Mouse (Mus musculus) CH12.LX (cell line): Measurements from ENCODE around the gene Tnnc1. TPM values are rescaled to one million over a fixed set of nuclear protein-coding genes. Genes with fewer than 3 reads are reported as not detected.
A peak's percentile ranks its signal among the peaks of the same experiment; 100 is the strongest.

Source experiments
- DNase-seq: peaks from one replicate; pipeline ENCODE4 v3.0.0-alpha.2; 2013; ENCODE audit errors: extremely low read depth
- H3K27ac ChIP-seq: 2 replicates; pipeline ENCODE4 v1.5.1; 2012; ENCODE audit warnings: low read depth, mild to moderate bottlenecking, control low read depth, moderate library complexity; ENCODE audit not compliant: insufficient read depth
- H3K27me3 ChIP-seq: replicated peaks from 2 replicates; pipeline ENCODE3; 2012; ENCODE audit warnings: inconsistent platforms
- H3K36me3 ChIP-seq, 2 experiments: replicated peaks in 1 of 2; 2 replicates each; pipeline versions ENCODE3 to v1.6.1; 2012; ENCODE audit warnings: inconsistent platforms in 1 of 2, low read length in 1 of 2, mild to moderate bottlenecking in 1 of 2, mixed read lengths in 1 of 2, moderate library complexity in 1 of 2; ENCODE audit not compliant: control insufficient read depth in 1 of 2, insufficient read depth in 1 of 2
- H3K4me1 ChIP-seq, 2 experiments: 2 replicates each; pipeline ENCODE4 v1.6.1; 2012; ENCODE audit warnings: inconsistent platforms in 1 of 2, moderate library complexity in 1 of 2; ENCODE audit not compliant: insufficient read depth in 2 of 2, control insufficient read depth in 1 of 2
- H3K4me2 ChIP-seq: 2 replicates; pipeline ENCODE4 v1.6.1; 2012; ENCODE audit warnings: low read depth, mild to moderate bottlenecking, control low read depth; ENCODE audit not compliant: poor library complexity, insufficient read depth, severe bottlenecking
- H3K4me3 ChIP-seq, 3 experiments: fragments of 150-350 bp in 1 of 3; sonication (generic) in 1 of 3; replicated peaks in 1 of 3; 2 replicates each; pipeline versions ENCODE3 to v1.5.1; 2011 to 2012; ENCODE audit warnings: low read depth in 2 of 3, low read length in 2 of 3, mild to moderate bottlenecking in 2 of 3, moderate library complexity in 2 of 3, control low read depth in 1 of 3, improper control_type of control experiment in 1 of 3, inconsistent platforms in 1 of 3, mixed read lengths in 1 of 3; ENCODE audit not compliant: poor library complexity in 1 of 3
- H3K79me2 ChIP-seq: replicated peaks from 2 replicates; pipeline ENCODE4 v1.6.1; 2012; ENCODE audit warnings: mild to moderate bottlenecking, moderate library complexity; ENCODE audit not compliant: control insufficient read depth, poor library complexity, insufficient read depth, severe bottlenecking; ENCODE audit errors: extremely low read depth
- H3K9ac ChIP-seq: 2 replicates; pipeline ENCODE4 v1.6.1; 2012; ENCODE audit warnings: low read depth, mild to moderate bottlenecking, control low read depth, moderate library complexity; ENCODE audit not compliant: insufficient read depth
- H3K9me3 ChIP-seq: replicated peaks from 2 replicates; pipeline ENCODE3; 2012; ENCODE audit warnings: low read length, inconsistent platforms, mixed read lengths
- BHLHE40 ChIP-seq: IDR thresholded peaks from 2 replicates; pipeline ENCODE4 v1.6.1; 2011; ENCODE audit warnings: mild to moderate bottlenecking, low read depth, low read length, improper control_type of control experiment
- CHD2 ChIP-seq: IDR thresholded peaks from 2 replicates; pipeline ENCODE4 v1.6.1; 2011; ENCODE audit warnings: low read length, improper control_type of control experiment
- E2F4 ChIP-seq: IDR thresholded peaks from 2 replicates; pipeline ENCODE4 v1.6.1; 2011; ENCODE audit warnings: low read depth, low read length, improper control_type of control experiment; ENCODE audit not compliant: insufficient replicate concordance
- ELF1 ChIP-seq: IDR thresholded peaks from 2 replicates; pipeline ENCODE4 v1.6.1; 2014; ENCODE audit warnings: low read depth, mild to moderate bottlenecking, inconsistent platforms, low read length, improper control_type of control experiment
- EP300 ChIP-seq: IDR thresholded peaks from 2 replicates; pipeline ENCODE4 v1.6.1; 2011; ENCODE audit warnings: low read length, improper control_type of control experiment
- GABPA ChIP-seq: IDR thresholded peaks from 2 replicates; pipeline ENCODE4 v1.6.1; 2012; ENCODE audit warnings: low read depth, low read length, improper control_type of control experiment, inconsistent platforms; ENCODE audit not compliant: insufficient replicate concordance
- JUND ChIP-seq: conservative IDR thresholded peaks from 2 replicates; pipeline ENCODE4 v1.6.1; 2011; ENCODE audit warnings: low read depth, low read length, improper control_type of control experiment
- MAFK ChIP-seq: IDR thresholded peaks from 2 replicates; pipeline ENCODE4 v1.6.1; 2011; ENCODE audit warnings: low read length, improper control_type of control experiment; ENCODE audit not compliant: insufficient replicate concordance
- MEF2A ChIP-seq: IDR thresholded peaks from 2 replicates; pipeline ENCODE4 v1.6.1; 2014; ENCODE audit warnings: low read depth, mild to moderate bottlenecking, inconsistent platforms, low read length, improper control_type of control experiment, borderline replicate concordance
- MXI1 ChIP-seq: IDR thresholded peaks from 2 replicates; pipeline ENCODE4 v1.6.1; 2011; ENCODE audit warnings: mild to moderate bottlenecking, low read depth, low read length, improper control_type of control experiment
- NELFE ChIP-seq: IDR thresholded peaks from 2 replicates; pipeline ENCODE4 v1.6.1; 2011; ENCODE audit warnings: low read depth, low read length, improper control_type of control experiment
- NRF1 ChIP-seq: IDR thresholded peaks from 2 replicates; pipeline ENCODE4 v1.6.1; 2014; ENCODE audit warnings: low read depth, mild to moderate bottlenecking, inconsistent platforms, low read length, improper control_type of control experiment, moderate library complexity
- POLR2A ChIP-seq: IDR thresholded peaks from 2 replicates; pipeline ENCODE4 v1.6.1; 2011; ENCODE audit warnings: low read depth, mild to moderate bottlenecking, improper control_type of control experiment, low read length
- POLR2AphosphoS2 ChIP-seq: IDR thresholded peaks from 2 replicates; pipeline ENCODE4 v1.6.1; 2011; ENCODE audit warnings: low read depth, low read length, improper control_type of control experiment
- RAD21 ChIP-seq: IDR thresholded peaks from 2 replicates; pipeline ENCODE4 v1.6.1; 2011; ENCODE audit warnings: low read depth, mild to moderate bottlenecking, low read length, improper control_type of control experiment, moderate library complexity
- SIN3A ChIP-seq: IDR thresholded peaks from 2 replicates; pipeline ENCODE4 v1.6.1; 2012; ENCODE audit warnings: low read length, improper control_type of control experiment, inconsistent platforms
- SMC3 ChIP-seq: IDR thresholded peaks from 2 replicates; pipeline ENCODE4 v1.6.1; 2011; ENCODE audit warnings: low read depth, low read length, improper control_type of control experiment
- TCF12 ChIP-seq: IDR thresholded peaks from 2 replicates; pipeline ENCODE4 v1.6.1; 2014; ENCODE audit warnings: low read depth, mild to moderate bottlenecking, inconsistent platforms, low read length, improper control_type of control experiment
- UBTF ChIP-seq: IDR thresholded peaks from 2 replicates; pipeline ENCODE4 v1.6.1; 2012; ENCODE audit warnings: low read depth, mild to moderate bottlenecking, inconsistent platforms, low read length, improper control_type of control experiment, moderate library complexity
- USF1 ChIP-seq: IDR thresholded peaks from 2 replicates; pipeline ENCODE4 v1.6.1; 2014; ENCODE audit warnings: low read depth, mild to moderate bottlenecking, inconsistent platforms, low read length, improper control_type of control experiment
- ZMIZ1 ChIP-seq: IDR thresholded peaks from 2 replicates; pipeline ENCODE4 v1.6.1; 2012; ENCODE audit warnings: low read depth, mild to moderate bottlenecking, inconsistent platforms, low read length, improper control_type of control experiment
- dilution Hi-C: fragments of 300-500 bp; cut with MboI; formaldehyde crosslinking; loops from 2 replicates; pipeline ENCODE4 v1.14.3; 2020; ENCODE audit warnings: low sequenced_read_pairs; ENCODE audit not compliant: extremely low pct_unique_long_range_greater_than_20kb, extremely low pct_ligation_motif_present
- in situ Hi-C: fragments of 300-500 bp; cut with MboI; formaldehyde crosslinking; loops from 3 replicates; pipeline ENCODE4 v1.14.3; 2019; ENCODE audit warnings: low sequenced_read_pairs, low pct_ligation_motif_present, low pct_unique_long_range_greater_than_20kb, mixed read lengths
- polyA plus RNA-seq: library from polyadenylated mRNA; unstranded; fragments of >175 nt; gene quantifications from 2 replicates; pipeline ENCODE4 v1.2.1, GENCODE M21; 2012; ENCODE audit warnings: low read depth; ENCODE audit not compliant: insufficient read length
- total RNA-seq, 2 experiments: library from RNA; depleted of rRNA; stranded (reverse); fragments of 300-350 nt in 1 of 2; fragments of >200 nt in 1 of 2; gene quantifications; 2 replicates each; pipeline ENCODE4 v1.2.3; 2012 to 2014

Gene Tnnc1
- total and polyA plus RNA-seq, 3 experiments = 0.25 to 0.66 (median 0.63) TPM

- peak; percentile 96 for DNase-seq
- H3K27ac ChIP-seq = peak overlapping the region; percentile 21; the same call in 1 of the 2 replicates
- in situ Hi-C loops = no loop called here
- H3K4me3 ChIP-seq = peak overlapping the region; percentile 79 to 97 (median 88)
- H3K36me3 ChIP-seq = peaks cover 21 to 33% of the 10 kb centered on the region in 2 experiments
- peaks cover 5 to 24% of the 10 kb centered on the region in 2 experiments; a peak in 3 of 4 replicates for H3K4me1 ChIP-seq
- no peaks in the 10 kb centered on the region for H3K9me3 ChIP-seq
- peaks cover 12% of the 10 kb centered on the region for H3K27me3 ChIP-seq
- H3K4me2 ChIP-seq = peak overlapping the region; percentile 95
- TF ChIP-seq MAFK (no peak), TCF12 (peak; percentile 82), ELF1 (no peak), RAD21 (no peak), E2F4 (no peak), GABPA (no peak), USF1 (no peak), UBTF (no peak), CHD2 (no peak), NRF1 (peak; percentile 92), ZMIZ1 (peak; percentile 64; the same call in 1 of the 2 replicates), MXI1 (peak; percentile 44; the same call in 1 of the 2 replicates), POLR2A (peak; percentile 84), SIN3A (no peak), JUND (no peak), BHLHE40 (0 out of 2 replicates have a peak, but pooled peaks have one; percentile 7), POLR2AphosphoS2 (no peak; the same call in 1 of the 2 replicates), NELFE (peak; percentile 81), EP300 (no peak), SMC3 (no peak), MEF2A (no peak)
- H3K79me2 ChIP-seq = peaks cover 29% of the 10 kb centered on the region
- dilution Hi-C loops = no loop called here
- H3K9ac ChIP-seq = peak overlapping the region; percentile 93
These were observed 1.6 kb upstream of the Tnnc1 start for GRCm38 (mm10) chr14:31206472-31206981.
